Mouse (Mus musculus) gastrocnemius, postnatal 36 days (tissue): ENCODE data around the gene Lpar3. TPM values are rescaled to one million over a fixed set of nuclear protein-coding genes. Genes with fewer than 3 reads are reported as not detected.

Source experiments
- DNase-seq, 2 experiments: peaks; one replicate each; pipeline ENCODE4 v3.0.0; 2022
- intact Hi-C: fragments of 180-260 bp; cut with DNase I; formaldehyde crosslinking; loops from one replicate; pipeline ENCODE4 v1.15.1; 2025
- total RNA-seq, 2 experiments: library from RNA; stranded (reverse); gene quantifications; 2 replicates each; pipeline ENCODE4 v1.2.3; 2021

Lpar3 gene
- total RNA-seq, 2 experiments from 2014 or later: 0.17 TPM; not detected in 1

- DNase-seq: no peak
- intact Hi-C loops: no loop called here
Measured at GRCm38 (mm10) chr3:146303194-146303593, 82.4 kb downstream of the Lpar3 start.

DNA sequence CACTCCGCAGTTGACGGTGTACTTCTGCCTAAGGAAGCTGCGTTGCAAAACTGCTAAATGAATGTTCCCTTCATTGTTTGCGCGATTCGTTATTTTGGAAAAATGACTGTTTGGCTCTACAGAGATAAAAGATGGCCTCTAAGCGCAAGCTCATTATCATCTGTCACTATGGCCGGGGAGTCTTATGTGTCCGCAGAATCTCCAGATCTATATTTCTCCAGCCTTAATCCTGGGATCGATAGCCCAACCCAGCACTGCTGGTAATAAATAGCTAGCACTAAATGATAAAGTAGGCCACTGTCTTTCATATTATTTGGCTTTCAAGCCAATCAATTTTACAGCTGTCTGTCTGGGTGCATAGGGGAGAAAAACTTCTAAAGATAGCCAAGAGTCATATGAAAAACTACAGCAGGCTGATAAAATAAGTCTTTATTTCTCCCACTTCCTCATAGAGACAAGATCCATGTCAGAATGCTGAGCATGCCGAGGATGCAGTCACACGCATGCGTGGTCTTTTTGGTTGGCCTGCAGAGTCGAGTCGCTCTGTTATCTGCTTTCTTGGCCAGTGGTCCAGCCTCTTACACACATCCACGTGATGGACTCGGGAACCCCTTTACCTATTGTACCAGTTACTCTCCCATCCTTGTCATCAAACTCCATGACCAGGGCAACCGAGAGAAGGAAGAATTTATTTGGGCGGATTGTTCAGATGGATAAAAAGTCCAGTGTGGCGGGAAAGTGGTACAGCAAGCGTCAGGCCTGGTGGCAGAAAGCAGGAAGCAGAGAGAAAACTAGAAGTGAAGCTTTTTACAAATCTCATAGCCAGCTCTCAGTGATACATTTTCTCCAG is 84.0 kb downstream of the Lpar3 start:
- no peak for DNase-seq
- intact Hi-C loops: no loop called here

- intact Hi-C loops: no loop called here
- DNase-seq: no peak
Measured at GRCm38 (mm10) chr3:146307341-146307740, 86.6 kb downstream of the Lpar3 start.

- no peak for DNase-seq
- intact Hi-C loops: no loop called here
Measured at GRCm38 (mm10) chr3:146307886-146308285, 87.1 kb downstream of the Lpar3 start.

- DNase-seq: no peak
- intact Hi-C loops: no loop called here
Measured at GRCm38 (mm10) chr3:146309586-146309985, 88.8 kb downstream of the Lpar3 start.

DNA sequence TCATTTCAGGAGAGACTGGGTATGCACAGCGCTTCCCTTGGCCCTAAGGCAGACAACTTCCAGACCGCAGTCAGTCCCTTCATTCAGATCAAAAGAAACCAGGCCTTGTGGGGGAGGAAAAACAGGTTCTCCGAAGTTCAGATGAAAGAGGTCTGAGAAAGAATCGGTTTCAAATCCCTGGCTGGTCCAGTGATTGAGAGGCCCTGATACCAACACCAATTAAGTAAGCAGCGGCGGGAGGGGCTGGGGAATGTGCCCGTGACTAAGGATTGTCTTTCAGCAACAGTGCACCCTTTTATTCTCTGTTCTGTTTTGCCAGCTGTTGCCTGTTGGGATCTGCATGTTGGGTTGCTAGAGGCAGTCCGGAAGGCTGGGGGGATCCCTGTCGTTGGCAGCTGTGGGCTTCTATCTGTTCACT is 90.4 kb downstream of the Lpar3 start:
- intact Hi-C loops: no loop called here
- no peak for DNase-seq

DNA sequence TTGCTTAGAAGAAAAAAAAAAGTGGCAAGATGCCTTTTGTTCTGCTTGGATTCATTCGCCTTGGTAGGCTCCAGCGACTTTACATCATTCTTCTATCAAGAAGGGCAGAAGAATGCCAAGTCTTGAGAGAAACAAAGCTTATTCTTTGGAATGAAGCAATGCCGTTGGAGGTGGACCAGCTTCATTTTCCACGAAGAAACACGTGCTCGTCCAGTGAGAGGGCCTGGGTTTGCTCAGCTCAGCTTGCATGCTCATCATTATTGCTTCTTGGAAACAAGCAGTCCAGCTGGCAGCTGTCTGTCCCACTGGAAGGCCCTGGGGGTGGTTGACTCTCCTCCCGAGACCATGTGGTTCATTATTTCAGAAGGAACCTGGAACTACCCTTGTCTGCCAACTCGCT is 94.7 kb downstream of the Lpar3 start:
- DNase-seq: no peak
- intact Hi-C loops: no loop called here

DNA sequence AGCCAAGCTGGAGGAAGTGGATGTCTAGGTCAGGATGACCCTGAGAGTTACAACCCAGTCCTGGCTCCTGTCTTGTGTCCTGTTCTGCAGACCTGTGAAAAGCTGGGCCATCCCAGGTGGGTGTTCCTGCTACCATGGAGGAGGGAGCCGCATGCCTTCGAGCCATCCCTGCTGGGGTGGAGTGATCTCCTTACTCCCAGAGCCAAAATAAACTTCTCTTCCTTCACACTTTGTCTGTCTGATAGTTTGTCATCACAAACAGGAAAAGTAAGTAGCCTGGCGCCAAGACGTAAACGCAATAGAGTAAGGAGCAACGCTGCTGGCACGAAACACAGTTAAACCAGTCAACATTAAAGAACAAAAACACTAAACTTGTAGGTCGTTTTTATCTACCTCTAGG is 95.5 kb downstream of the Lpar3 start:
- intact Hi-C loops: no loop called here
- no peak for DNase-seq

DNA sequence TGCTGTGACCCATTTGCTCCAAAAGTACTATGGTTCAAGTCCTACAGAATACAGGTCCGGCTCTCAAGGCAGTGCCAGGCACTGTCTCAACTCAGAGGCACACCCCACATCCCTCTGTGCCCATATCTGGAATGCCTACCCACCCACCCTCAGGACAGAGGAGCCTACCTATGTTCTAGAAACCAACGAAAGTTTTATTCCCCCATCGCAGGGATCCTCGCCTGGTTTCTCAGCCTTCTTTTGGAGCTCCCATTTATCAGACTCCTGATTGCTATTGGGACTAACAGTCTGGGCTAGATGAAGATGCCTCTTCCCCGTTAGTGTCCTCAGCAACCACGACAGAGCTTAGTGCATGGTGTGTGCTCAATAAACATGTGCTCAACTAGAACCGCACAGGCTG is 96.6 kb downstream of the Lpar3 start:
- no peak for DNase-seq
- intact Hi-C loops: no loop called here

DNA sequence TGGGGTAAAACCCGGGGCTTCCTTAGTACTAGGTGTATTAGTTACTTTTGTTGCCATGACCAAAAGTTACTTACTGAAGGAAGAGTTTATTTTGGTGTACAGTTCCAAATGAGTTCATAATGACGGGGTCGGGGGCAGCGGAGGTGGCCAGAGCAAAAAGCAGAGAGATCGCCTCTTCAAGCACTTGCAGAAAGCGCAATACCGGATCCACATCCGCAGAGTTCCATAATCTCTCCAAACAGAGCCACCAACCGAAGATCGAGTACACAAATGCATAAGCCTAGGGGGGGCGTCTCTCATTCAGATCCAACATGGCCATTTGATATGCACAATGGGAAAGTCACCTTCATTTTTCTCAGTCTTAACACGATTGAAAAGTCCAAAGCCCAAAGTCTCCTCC is 97.1 kb downstream of the Lpar3 start:
- no peak for DNase-seq
- intact Hi-C loops: no loop called here

GRCm38 (mm10) chr3:146318520-146318938 is 97.8 kb downstream of the Lpar3 start:
- DNase-seq: no peak
- intact Hi-C loops: no loop called here

- no peak for DNase-seq
- intact Hi-C loops: no loop called here
Measured at GRCm38 (mm10) chr3:146318987-146319386, 98.2 kb downstream of the Lpar3 start.

GRCm38 (mm10) chr3:146319503-146319902 is 98.7 kb downstream of the Lpar3 start:
- no peak for DNase-seq

DNA sequence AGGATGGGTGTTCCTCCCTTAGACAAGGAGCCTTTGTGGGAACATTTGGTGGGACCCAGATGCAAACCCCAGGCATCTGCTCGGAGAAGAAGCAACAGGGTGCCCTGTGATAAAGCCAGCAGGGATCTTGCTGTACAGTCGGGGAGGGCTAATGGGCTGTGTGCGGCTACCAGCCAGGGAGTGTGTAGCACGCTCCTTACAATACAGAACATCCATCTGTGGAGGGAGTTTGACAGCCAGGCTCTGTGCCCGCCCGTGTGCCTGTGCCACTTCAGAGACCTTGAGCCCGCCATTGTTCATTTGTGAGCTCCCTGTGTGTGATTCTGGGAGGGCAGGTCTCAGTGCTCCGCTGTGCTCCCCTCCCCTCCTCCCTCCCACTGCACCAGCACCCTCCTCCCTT is 104.2 kb downstream of the Lpar3 start:
- intact Hi-C loops: loop anchor here (5.0 kb wide), 1 partner anchor 138 kb away; no protein-coding TSS in a partner anchor
- no peak for DNase-seq

More at GRCm38 (mm10) chr3:146319503-146319902, 98.7 kb downstream of the Lpar3 start:
- intact Hi-C loops: no loop called here

GRCm38 (mm10) chr3:146326743-146327536 is 106.2 kb downstream of the Lpar3 start:
- intact Hi-C loops: loop anchor here (5.0 kb wide), 1 partner anchor 140 kb away; no protein-coding TSS in a partner anchor
- DNase-seq: no peak

DNA sequence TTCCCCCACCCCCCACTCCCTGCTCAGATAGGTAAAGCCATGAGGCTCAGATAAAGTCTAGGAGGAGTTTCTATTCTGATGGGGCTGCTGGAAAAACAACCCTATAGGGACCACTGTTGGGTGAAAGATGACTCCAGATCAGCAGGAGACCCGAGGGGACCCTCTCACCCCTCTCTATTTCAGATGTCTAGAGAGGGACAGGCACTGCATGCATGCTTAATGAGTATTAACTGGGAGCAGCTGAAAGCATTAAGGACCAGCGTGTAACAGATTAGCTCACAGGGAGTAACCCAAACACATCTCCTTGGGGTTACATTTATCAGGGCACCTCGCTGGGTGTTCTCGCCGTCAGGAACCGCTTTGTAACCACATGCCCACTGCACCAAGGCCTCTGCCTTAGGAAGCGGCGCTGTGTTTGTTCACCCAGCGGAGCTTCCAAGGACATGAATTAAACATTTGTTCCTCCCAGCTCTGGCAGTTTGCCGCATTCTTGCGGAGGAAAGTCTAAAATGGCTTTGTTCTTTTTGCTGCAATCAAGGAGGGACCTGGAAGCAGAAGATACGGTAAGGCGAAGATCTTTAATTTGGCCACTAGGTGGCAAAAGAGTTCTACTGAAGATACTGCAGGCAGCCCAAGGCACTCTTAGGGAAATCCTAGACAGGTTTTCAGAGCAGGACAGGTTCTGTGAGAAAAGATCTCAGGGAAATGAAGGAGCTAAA is 106.9 kb downstream of the Lpar3 start:
- intact Hi-C loops: loop anchor here (5.0 kb wide), 1 partner anchor 140 kb away; no protein-coding TSS in a partner anchor
- peak; percentile 12 to 21 for DNase-seq

GRCm38 (mm10) chr3:146328749-146329148 is 108.0 kb downstream of the Lpar3 start:
- DNase-seq: no peak
- intact Hi-C loops: loop anchor here (5.0 kb wide), 1 partner anchor 141 kb away; no protein-coding TSS in a partner anchor

DNA sequence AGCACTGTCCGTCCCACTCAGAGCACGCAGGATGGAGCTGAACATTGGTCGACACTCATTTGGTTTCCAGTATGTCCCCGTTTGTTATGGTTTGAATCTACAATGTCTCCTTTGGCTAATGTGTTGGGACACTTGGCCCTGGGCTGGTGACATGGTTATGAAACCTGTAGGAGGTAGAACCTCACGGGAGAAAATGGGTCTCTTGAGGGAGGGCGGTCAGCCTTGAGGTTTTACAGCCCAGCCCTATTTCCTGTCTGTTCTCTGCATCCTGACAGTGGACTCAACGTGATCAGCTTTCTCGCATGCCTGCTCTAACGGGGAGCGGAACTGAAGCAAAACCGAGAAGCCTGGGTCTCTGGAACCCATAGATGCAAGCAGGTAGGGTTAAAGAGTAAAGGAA is 111.1 kb downstream of the Lpar3 start:
- intact Hi-C loops: no loop called here
- DNase-seq: no peak

GRCm38 (mm10) chr3:146333270-146333669 is 112.5 kb downstream of the Lpar3 start:
- intact Hi-C loops: no loop called here
- no peak for DNase-seq

DNA sequence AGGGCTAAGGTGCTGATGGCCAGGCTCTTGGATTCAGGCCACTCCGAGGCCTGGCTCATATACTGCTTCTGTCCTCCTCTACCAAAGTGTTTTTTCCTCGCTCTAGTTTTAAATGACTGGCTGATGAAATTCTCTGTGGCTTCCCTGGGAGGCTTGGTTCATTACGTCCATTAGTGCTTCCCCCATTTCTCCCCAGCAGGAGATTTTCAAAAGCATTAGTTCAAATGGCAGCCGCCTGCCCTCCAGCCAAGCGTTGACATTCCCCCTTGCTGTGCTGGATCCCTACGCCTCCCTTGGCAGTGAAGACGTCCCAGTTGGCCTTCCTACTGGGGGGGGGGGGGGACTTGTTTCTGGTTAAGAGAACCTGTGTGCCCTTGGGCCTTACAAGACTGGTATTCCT is 113.3 kb downstream of the Lpar3 start:
- no peak for DNase-seq
- intact Hi-C loops: no loop called here
